In genomic region chr12:65656772-65657171, GRCm38 (mm10) we compare ENCODE assay signal across 27 mouse cellular contexts.
"Had no signal": no experiment of that assay in that cellular context is flagged by ENCODE, and none has a peak within 500 bp of the region (broad histone marks: within the 10 kb centered on the region; RNA-seq: fewer than 3 reads in every experiment).

No protein-coding gene starts in this region.

- H3K27ac ChIP-seq: embryonic facial prominence, embryonic 10.5 days; embryonic facial prominence, embryonic 12.5 days; embryonic facial prominence, embryonic 13.5 days; embryonic facial prominence, embryonic 15.5 days; forebrain, embryonic 10.5 days; forebrain, embryonic 12.5 days; forebrain, embryonic 13.5 days; forebrain, embryonic 15.5 days; gastrocnemius, adult 2 months; heart, adult 2 months had no signal

- DNase-seq: cerebellum, adult 9-10 months; cerebellum, adult 9-11 months; cerebellum, postnatal 10 days; cerebellum, postnatal 14 days; cerebellum, postnatal 25 days; cerebellum, postnatal 36 days; embryo, embryonic 11 days; forebrain, postnatal 0 days; gastrocnemius, adult 2 months; gastrocnemius, postnatal 10 days; gastrocnemius, postnatal 14 days; gastrocnemius, postnatal 25 days; gastrocnemius, postnatal 36 days; heart, adult 11 months; heart, adult 18-20 months; heart, adult 2 months had no signal

- H3K36me3 ChIP-seq: embryonic facial prominence, embryonic 10.5 days; embryonic facial prominence, embryonic 12.5 days; embryonic facial prominence, embryonic 13.5 days; embryonic facial prominence, embryonic 15.5 days; forebrain, embryonic 10.5 days; forebrain, embryonic 12.5 days; forebrain, embryonic 15.5 days had no signal

- ATAC-seq: forebrain, embryonic 13.5 days; forebrain, embryonic 14.5 days; forebrain, embryonic 15.5 days; forebrain, embryonic 16.5 days; forebrain, postnatal 0 days had no signal

- H3K9me3 ChIP-seq: embryonic facial prominence, embryonic 10.5 days; embryonic facial prominence, embryonic 12.5 days; embryonic facial prominence, embryonic 13.5 days; embryonic facial prominence, embryonic 15.5 days; forebrain, embryonic 10.5 days; forebrain, embryonic 12.5 days; forebrain, embryonic 13.5 days; forebrain, embryonic 15.5 days had no signal

- H3K27me3 ChIP-seq: embryonic facial prominence, embryonic 12.5 days; embryonic facial prominence, embryonic 13.5 days; embryonic facial prominence, embryonic 15.5 days; forebrain, embryonic 12.5 days; forebrain, embryonic 13.5 days; forebrain, embryonic 15.5 days had no signal

- H3K9ac ChIP-seq: embryonic facial prominence, embryonic 12.5 days; embryonic facial prominence, embryonic 13.5 days; embryonic facial prominence, embryonic 15.5 days; forebrain, embryonic 12.5 days; forebrain, embryonic 13.5 days; forebrain, embryonic 15.5 days; forebrain, postnatal 0 days had no signal

- H3K4me3 ChIP-seq: embryonic facial prominence, embryonic 10.5 days; embryonic facial prominence, embryonic 12.5 days; embryonic facial prominence, embryonic 13.5 days; embryonic facial prominence, embryonic 15.5 days; erythroblast, embryonic 14.5 days; forebrain, embryonic 10.5 days; forebrain, embryonic 12.5 days; forebrain, embryonic 13.5 days; forebrain, embryonic 15.5 days; gastrocnemius, adult 2 months; heart, adult 2 months had no signal

- H3K4me1 ChIP-seq: embryonic facial prominence, embryonic 10.5 days; embryonic facial prominence, embryonic 12.5 days; embryonic facial prominence, embryonic 13.5 days; embryonic facial prominence, embryonic 15.5 days; forebrain, embryonic 10.5 days; forebrain, embryonic 12.5 days; forebrain, embryonic 13.5 days; forebrain, embryonic 15.5 days had no signal
